Mouse (Mus musculus) brain, embryonic 14.5 days (tissue): ENCODE data around the gene Idi2.
"Not testable (repeated sequence)": the region's sequence is repeated elsewhere in the genome, so short reads cannot be mapped to it uniquely, and the experiment has no call there.

Experiments used
- CTCF ChIP-seq: fragments of 200-500 bp; IDR thresholded peaks from 2 replicates; pipeline ENCODE4 v1.5.1; 2012; ENCODE audit warnings: inconsistent platforms, mild to moderate bottlenecking, moderate library complexity, borderline replicate concordance; ENCODE audit not compliant: insufficient read depth, insufficient read length; ENCODE audit errors: extremely low read depth
- POLR2A ChIP-seq: fragments of 200-500 bp; IDR thresholded peaks from 2 replicates; pipeline ENCODE4 v1.6.1; 2012; ENCODE audit warnings: mild to moderate bottlenecking, inconsistent platforms, borderline replicate concordance; ENCODE audit not compliant: poor library complexity, insufficient read depth, insufficient read length, severe bottlenecking; ENCODE audit errors: extremely low read depth

DNA sequence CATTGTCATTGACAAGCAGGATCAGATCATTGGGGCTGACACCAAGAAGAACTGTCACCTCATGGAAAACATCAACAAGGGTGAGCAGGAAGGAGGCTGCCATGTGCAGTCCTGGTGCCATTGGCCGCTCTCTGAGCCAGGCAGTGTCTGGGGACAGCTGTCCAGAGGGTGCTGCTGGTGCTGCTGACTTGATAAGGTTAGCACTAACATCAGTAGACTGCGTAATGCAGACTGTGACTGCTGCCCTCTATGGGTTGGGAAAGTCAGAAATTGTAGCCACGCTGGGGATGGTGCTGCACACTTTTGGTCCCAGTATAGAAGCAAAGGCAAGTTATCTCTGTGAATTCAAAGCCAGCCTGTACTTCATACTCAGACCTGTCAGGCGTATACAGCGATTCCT, 4.2 kb downstream of the Idi2 start:
- TF ChIP-seq CTCF, POLR2A: not testable (repeated sequence)
